Mouse (Mus musculus) liver (tissue): Measurements from ENCODE around the gene Fdxr.

Experiments
- DNase-seq: peaks from one replicate; pipeline ENCODE4 v3.0.0-alpha.2; 2020; ENCODE audit warnings: mixed read lengths

Gene Fdxr

DNA sequence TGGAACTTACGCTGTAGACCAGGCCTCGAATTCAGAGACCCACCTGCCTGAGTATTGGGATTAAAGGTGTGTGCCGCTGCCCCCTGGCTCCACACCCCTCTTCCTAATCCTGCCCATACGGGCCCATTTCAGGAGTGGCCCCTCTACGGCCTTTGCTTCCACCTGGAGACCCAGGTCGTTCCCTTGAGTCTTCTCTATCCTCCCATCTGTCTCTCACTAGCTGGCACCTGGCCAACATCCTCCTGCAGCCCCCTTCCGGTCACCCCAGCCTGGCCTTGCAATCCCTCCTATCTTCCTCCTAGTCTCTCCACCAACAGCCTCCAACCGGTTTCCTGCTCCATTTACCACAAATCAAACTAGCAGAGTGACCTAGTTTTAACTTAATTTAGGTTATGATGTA is 13.0 kb upstream of the Fdxr start:
- no peak for DNase-seq

DNA sequence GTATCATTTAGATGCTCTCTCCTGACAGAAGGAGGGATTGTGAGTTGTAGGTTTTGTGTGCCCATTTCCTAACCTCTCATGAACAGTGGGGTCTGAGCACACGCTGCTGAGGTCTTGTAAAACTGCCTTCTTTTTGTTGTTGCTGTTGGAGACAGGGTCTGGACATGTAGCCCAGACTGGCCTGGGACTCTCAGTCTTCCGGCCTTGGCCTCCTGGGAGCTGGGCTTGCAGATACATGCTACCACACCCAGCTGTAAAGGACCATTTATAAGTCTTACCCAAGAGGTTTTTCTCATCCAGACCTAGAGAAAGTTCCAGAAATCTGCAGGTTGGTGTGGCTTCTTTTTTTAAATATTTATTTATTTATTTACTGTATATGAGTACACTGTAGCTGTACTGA is 11.5 kb upstream of the Fdxr start:
- no peak for DNase-seq

DNA sequence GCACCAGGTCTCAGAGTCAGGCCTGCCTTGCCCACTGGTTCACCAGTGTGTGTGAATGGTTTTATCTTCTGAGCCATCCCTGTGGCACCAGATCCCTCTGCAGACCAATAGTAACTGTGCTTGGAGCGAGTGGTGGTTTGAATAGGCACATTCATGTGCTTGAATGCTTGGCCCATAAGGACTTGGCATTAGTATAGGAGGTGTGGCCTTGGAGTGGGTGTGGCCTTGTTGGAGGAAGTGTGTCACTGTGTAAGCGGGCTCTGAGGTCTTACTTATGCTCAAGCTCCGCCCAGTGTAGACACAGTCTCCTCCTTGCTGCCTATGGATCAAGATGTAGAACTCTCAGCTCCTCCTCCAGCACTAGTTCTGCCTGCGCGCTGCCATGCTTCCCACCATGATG is 10.5 kb upstream of the Fdxr start:
- DNase-seq = no peak

DNA sequence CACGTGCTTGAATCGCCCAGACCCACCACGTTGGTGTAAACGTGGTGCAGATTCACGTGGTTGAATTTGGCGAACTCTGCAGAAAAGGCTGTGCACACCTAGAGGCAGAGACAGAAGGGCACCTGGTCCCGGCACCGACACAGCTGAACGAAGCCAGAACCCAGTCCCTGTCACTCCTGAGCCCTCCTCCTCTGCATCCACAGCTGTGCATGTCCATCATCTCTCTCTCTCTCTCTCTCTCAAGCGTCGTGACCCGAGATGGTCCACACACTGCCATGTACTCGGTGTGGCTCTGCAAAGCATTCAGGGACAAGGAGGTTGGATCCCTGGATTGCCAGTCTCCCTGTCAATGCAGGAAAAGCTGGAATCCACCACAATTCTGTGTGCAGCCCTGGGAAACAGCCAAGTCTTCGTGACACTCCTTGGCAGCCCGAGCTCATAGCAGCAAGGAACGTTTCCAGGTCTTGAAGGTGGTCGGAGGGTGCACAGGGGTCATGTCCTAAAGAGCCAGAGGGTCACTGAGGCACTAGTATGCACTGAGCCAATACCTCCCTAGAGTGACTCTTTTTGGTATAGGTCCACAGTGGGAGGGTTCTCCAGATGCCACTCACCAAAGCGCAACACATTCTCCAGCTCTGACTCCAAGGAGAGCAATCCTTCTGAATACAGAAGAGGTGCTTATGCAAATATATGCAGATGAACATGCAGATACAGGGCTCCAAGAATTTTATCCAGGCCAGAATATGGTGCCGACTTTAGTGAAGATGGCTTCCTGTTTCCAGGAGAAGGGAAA is 9.5 kb upstream of the Fdxr start:
- DNase-seq = no peak

DNA sequence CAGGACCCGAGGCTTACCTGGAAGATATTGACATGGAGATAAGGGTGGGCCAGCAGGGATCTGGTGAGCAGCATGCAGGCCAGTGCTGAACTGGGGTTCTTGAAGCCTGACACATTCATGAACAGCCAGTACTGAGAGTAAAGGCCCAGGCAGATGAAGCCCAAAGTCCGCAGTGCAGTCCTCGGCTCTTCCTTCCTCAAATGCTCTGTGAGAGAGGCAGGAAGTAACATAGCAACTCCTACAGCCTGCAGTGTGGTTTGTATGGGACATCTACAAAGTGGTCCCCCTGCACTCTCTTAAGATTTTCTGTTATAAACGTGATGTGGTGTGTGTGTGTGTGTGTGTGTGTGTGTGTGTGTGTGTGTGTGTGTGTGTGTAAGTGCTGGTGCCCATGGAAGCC is 8.4 kb upstream of the Fdxr start:
- DNase-seq = no peak

DNA sequence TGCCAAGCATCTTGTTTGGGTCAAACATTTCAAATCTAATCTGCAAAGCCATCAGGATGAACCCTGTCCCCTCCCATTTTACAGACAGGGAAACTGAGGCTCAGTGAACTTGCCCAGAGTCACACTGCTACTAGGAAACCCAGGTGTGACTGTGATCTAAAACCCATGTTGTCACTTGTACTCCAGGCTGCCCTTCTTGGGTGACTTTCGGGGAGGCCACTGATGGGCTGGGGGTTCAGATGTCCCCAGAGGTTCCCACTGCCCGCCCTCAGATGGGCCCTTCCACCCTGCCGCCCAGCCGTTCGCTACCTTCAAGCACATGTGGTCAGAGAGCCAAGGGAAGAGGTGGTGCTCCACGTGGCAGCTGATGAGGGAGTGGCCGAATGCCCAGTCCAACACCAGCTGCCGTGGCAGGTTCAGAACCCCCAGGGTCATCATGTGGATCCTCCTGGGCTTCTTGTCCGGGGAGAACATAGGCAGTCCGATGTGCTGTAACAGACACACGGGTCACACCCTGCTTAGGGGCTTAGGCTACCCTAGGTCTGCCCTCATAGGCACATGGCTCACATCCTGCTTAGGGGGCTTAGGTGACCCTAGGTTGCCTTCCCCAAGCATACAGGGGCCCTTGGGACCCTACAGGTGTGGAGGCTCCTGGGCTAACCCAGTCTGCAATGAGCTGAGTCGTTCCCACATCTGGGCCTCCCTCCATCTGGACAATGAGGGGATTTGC is 7.2 kb upstream of the Fdxr start:
- DNase-seq = no peak

DNA sequence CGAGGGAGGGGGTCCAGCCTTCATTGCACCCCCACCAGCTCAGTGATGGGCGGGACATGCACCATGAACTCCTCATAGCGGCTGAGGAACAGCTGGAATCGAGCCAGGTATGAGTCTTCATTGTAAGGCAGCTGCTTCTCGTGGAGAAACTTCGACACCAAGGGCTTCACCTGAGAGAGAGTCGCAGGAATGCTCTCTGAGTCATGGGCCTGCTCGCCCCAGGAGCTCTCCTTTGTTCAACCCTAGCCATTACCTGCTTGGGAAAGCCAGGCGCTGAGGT is 6.6 kb upstream of the Fdxr start:
- DNase-seq = no peak

DNA sequence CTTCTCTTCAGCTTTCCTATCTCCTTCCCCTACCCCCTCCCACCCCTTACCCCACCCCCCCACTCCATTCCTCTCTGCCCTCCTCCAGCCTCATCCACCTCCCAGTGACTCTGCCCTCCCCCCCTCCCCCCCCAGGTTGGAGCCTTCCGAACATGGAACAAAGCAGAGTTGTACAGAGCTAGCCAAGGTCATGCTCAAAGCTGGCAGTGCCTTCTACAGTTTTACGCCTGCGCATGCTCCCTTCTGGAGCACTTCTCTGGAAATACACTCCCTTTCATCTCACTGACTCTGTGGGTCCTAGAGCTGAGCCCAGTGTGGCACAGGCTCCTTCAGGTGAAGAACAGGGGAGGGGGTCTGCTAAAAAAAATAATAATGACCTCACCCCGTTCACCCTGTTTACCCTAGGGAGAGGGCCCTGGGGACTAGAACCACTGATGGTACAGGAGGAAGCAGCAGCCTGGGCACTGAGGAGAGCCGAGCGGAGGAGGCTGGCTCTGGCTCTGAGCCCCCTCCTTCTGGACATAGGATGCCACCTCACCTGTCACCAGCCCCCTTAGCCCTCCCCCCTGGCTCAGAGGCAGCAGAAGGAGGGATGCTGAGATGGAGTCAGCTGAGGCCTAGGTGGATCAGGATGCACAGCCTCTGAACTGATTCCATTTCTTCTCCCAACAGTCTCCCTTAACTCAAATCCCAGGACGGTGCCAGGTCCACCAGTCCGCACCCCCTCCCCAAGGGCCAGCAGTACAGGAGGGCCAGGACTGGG is 6.1 kb upstream of the Fdxr start:
- no peak for DNase-seq

DNA sequence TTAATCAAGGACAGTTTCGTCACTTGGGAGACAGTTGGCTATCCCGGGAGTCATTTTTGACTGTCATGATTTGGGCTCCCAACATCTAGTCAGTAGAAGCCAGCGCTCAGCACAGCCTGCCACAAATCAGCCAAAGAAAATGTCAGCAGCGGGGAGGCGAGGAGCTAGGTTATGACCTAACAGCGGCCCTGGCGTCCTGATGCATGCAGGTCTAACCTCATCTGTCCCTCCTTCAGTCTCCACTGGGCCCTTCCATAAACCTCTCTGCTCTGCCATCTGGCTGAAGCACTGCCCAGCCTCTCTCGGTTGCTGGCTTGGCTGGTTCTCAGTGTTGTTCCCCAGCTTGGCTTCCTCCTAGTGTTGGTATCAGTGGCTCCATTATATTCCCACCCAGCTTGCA is 5.4 kb upstream of the Fdxr start:
- no peak for DNase-seq

DNA sequence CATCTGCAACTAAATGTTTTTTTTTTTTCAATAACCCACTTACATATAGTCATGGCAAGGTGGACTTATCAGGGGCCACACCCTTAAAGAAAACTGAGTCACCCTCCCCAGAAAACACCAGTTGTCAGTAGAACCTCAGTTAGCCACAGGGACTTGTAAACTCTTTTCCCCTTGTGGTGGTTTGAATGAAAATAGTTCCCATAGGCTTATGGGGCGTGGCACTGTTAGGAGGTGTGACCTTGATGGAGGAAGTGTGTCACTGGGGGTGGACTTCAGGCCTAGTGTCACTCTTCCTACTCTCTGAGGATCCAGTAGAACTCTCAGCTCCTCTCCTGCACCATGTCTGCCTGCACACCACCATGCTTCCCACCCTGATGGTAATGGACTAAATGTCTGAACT is 2.9 kb upstream of the Fdxr start:
- peak; percentile 30 for DNase-seq

DNA sequence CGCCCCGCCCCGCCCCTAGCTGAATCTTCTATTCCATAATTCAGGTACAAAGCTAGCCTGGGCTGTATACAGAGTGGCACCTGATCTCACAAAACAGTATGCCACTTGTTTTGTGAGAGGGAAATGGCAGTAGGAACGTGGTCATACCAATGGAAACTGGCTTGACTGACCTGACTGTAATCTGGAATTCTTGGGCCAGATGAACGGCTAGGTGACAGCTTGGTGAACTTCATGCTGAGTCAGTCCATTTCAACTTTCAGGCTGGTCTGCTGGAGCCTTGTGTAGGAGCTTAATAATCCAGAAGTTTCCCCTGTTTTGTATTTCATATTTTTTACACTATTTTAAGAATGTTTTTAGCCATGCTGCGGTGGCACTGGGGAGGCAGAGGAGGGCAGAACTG is 1.3 kb upstream of the Fdxr start:
- no peak for DNase-seq

DNA sequence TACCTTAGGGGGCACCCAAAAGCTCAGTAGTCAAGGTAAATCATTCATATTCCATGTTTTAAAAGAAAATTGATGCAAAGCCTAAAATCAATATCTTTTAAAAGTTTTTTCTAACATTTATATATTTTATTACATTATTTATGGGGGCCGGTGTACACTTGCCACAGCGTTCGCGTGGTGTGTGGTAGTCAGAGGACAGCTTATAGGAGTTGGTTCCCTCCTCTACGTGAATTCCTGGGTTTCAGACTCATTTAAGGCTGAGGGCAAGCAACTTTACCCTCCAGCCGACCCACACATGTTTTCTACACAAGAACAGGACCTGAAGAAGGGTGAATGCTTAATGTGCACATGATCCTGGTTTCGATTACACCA is 740 bp upstream of the Fdxr start:
- DNase-seq = no peak

DNA sequence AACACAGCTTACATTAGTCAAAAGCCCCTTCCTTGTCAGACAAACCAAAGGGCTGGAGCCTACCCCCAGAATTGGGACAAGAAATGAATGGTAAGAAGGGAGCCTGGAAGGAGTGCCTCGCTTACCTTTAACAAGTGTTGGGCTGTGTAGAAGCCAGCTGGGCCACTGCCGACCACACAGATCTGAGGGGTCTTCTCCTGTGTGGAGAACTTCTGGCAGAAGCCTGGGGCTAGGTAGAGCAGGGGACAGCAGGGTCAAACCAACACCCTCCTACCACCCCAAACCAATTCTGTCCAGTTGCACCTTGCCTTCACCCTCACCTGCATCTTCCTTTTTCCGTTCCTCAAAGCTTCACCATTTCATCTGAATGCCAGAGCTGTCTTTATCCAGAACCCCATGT is 896 bp downstream of the Fdxr start:
- no peak for DNase-seq

DNA sequence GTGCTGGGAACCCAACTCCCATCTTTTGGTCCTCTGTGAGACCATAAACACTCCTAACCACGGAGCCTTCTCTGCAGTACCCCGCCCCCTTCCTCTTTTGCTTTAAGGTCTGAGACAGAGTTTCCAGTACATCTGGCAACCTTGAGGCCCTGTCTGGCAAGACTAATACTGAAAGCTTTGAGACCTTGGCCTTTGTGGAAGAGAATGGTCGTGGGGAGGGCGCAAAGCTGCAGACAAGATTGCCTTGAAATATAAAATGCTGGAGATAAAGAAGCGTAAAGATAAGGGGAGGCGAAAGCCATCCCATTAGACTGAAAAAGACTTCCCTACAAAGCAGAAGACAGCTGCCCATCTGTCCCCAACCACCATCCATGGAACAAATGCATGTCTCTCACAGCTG is 1.3 kb downstream of the Fdxr start:
- no peak for DNase-seq

DNA sequence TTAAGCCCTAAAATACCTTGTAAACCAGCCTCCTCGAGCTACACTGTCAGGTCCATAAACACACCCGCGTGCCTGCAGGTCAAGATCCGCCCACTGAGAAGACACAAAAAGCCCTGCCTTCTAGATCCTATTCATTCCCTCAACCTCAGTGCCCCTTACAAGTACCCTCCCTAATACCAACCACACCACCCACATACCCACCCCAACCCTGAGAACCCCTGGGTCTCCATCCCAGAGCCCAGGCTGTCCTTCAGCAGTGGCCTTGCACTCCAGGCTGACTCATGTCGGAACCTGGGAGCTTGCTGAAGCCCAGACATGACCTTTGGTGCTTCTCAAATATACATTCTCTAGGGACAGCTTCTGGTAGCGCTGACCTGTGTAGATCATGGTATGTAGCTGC is 2.1 kb downstream of the Fdxr start:
- DNase-seq = no peak

DNA sequence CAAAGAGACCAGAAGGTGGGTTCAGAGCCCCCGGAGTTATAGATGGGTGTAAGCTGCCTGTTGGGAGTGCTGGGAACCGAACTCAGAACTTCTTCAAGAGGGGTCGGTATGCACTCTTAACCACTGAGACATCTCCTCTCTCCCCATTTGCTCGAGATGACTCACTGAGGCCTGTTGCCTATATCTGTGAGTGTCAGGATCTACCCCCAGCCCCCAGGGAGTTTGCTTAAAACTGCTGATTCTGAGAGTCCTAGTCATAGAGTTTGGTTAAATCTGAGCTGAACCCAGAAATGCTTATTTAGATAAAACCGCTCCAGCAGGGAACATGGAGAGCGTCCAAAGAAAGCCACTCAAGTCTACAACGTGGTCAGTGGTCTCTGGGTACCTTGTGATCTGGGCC is 2.7 kb downstream of the Fdxr start:
- no peak for DNase-seq

DNA sequence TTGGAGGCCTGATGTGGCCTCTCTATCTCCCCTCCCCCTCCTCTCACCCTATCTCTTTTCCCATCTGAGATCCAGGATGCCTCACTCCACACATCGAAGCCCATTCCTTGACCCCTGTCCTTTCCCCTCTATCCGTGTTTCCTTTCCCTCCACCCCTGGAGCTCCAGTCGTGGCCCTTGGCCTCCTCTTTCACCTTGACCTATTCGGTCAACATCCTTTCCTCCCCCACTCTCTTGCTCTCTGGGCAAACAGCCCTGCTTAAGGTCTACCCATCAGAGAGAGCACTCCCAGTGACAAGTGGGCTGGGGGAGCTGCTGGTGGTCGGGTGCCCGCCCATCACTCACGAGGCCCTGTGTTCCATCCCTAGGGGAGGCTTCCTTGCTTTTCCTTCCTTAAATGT is 3.1 kb downstream of the Fdxr start:
- no peak for DNase-seq

DNA sequence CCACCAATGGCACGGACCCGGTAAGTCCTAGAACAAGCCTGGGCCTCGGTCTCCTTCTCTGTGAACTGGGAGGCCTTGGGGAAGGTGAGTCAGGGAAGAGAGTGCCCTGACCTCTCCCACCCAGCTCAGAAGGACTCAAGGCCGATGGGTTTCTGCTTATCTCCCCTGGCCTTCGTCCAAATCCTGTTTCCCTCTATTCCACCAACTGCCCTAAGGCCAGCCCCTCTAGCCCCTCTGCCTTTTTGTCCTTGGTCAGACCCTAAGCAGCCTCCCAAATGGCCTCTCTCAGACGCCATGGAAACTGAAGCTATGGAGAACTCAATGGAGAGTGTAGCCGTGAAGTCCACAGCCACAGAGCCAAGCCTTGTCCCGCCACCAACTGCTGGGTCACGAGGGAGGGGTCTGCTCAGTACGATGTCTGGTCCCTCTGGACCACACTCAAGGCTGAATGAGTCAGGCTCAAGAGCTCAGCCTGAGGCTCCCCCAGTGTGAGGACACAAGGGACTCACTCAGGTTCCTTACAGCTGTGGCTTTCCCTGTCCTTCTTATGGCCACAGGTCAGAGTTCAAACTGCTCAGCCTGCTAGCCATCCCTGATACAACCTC is 3.9 kb downstream of the Fdxr start:
- DNase-seq = no peak

DNA sequence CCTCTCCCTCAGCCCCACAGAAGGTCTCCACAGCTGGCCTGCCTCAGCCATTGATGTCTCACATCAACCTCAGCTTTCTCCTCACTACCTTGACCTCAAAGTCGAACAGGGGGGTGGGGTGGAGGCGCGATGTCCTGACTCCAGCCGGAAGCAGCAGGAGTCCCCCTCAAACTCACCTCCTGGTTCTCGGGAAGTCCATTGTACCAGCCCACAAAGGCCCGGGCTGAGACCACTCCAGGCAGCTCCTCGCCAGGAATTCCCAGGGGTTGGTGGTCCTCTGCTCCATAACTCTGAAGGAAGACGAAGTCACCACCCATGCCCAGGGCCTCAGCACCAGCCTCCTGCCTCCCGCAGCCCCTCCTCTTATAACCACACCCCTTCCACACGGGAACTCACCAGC is 5.4 kb downstream of the Fdxr start:
- DNase-seq = no peak

DNA sequence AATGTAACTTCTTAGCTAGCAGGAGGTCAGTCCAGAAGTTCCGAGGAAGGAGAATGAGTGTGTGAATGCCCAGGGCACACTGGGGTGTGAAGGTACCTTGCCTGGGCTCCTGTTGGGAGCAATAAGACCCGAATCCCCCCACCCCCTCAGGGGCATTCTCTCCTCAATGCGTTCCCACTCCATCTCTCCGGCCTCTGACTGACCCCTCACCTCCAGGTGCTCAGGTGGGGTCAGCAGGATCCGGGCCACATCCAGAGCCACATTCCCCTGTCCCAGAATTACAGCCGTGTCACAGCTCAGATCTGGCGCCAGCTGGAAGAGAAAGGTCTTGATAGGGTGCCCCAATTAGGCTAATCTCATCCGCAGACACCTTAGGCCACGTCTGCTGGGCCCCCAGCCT is 5.8 kb downstream of the Fdxr start:
- no peak for DNase-seq

DNA sequence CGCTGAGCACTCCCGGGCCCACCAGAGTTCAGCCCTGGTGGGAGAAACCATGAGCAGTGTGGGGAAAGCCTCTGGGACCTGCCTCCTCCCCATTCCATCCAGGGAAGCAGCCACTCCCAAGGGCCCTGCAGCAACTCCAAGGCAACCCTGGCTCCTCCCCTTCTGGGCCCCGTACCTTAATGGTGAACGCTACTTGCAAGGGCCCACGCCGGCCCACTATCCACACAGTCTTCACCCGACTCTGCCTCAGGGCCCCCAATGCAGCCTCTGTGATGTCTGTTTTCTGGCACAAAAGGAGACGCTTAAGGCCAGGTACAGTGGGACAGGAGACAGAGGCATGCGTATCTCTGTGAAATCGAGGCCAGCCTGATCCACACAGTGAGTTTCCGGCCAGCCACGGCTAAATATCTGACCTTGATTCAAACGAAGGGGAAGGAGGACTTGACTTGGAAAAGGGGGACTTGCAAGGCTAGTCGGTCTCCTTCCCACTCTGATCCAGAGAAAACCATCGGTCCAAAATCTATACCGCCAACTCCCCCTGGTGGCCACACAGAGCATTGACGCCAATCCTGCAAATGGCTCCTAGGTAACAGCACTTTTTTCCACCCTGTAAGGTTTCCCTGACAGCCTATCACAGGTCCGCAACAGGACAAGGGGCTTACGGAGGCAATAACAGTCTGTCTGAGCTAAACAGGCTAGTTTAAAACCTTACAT is 6.5 kb downstream of the Fdxr start:
- DNase-seq = peak; percentile 75

DNA sequence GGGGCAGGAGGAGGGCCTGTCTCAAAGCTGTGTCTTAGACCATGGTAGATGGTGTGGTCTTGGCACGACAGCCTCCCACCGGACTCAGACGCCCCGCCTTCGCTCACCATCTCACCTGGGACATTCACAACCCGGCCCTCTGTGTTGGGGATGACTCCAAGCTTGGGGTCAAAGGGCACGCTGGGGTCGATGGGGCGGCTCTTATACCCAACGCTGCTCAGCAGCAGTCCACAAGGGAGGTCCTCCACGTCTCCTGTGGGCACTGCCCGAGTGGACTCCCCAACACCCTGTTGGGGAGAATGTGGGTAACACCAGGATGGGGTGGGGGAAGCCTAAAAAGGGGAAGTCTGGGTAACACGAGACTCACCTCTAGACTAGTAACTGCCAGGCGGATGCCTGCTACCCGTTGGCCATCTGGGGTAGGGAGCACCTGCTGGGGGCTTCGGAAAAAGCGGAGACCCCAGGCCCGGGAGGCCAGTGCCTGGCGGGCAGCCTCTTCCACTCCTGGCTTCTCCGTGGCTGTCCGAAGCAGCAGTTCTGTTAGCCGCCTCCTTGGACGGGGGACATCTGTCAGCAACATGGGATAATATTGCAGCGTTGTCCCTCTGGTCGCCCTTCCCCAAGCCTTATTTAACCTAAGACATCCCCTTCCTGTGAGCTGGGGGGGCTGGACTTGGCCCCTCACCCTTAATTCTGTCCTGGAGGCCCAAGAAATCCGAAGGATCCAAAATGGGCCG is 7.4 kb downstream of the Fdxr start:
- DNase-seq = no peak

DNA sequence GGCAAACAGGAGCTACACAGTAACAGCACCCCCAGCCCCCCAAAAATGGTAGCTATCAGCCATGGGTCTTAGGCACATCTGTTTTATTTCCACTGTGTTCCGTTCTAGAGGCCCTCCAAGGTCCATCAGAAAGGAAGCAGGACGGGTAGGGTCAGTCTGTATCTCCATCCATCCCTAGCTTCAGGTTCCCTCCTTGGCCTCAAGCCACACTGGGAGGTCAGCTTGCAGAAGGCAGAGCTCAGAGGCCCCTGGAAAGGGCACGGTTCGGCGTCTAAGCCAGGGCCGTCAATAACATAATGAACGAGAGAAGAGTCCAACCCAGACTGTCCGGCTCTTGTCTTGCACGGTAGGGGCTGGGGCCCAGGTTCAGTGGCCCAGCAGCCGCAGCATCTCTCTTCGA is 8.9 kb downstream of the Fdxr start:
- DNase-seq = no peak
